Mouse (Mus musculus): ENCODE data around the gene Btnl10.
"Not testable (repeated sequence)": the region's sequence is repeated elsewhere in the genome, so short reads cannot be mapped to it uniquely, and the experiment has no call there.

Gene Btnl10

GRCm38 (mm10) chr11:58930254-58930653, 12.5 kb downstream of the Btnl10 start:
- no peak for DNase-seq (ENCODE audit: low read depth, low spot score)

GRCm38 (mm10) chr11:58931576-58931975, 13.9 kb downstream of the Btnl10 start:
- DNase-seq (ENCODE audit: low read depth, low spot score) = peak; percentile 40

GRCm38 (mm10) chr11:58937909-58938308, 20.2 kb downstream of the Btnl10 start:
- DNase-seq (ENCODE audit: low read depth, low spot score) = no peak

DNA sequence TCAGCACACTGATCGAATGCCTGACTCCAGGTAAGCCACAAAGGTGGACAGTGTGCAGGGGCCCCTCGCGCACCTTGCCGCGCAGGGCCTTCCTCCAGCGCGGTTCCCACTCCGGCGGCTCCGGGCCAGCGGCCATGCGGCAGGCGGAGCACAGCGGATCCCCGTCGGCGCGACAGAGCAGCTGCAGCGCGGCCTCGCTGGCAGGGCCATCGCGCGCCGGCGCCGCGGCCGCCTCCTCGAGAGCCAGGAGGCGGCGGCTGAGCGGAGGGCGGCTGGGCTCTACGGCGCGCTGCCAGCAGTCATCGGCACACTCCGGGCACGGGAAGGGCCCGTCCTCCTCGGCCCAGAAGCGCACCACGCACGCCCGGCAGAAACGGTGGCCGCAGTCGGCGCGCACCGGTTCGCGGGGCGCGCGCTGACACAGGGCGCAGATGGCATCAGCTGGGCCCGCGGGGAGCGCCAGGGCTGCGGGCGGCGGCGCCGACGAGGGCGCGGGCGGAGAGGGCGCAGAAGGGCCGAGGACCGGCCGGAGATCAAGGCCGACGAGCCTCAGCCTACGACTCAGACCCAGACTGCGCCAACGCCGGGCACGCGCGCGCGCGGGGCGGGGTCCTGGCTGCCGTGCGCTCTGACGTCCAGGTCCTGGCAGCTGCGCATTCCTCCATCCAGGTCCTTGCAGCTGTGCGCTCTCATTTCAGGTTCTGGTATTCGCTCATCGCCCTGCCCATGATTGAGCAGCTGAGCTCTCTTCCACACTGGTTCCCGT, 20.8 kb downstream of the Btnl10 start, which contains the start of gene Rnf187:
Rnf187 (minus strand) TSS at position 595 of the 766 bp plus-strand sequence.
- peak; percentile 92 for DNase-seq (ENCODE audit: low read depth, low spot score)

DNA sequence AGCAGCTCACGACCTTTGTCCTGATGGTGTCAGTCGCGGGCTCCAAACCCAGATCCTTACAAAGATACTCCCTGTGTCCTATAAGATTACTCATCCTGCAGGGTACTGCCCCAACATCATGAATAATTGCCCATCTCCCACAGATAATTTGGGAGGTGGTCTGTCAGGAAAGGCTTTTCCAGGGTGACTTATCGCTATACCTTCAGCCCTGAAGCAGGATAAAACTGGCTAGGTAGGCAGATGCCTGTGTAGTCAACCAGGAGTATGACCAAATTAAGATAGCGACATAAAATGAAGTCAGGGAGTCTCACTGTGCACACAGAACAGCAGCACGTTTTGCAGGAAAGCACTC, 21.4 kb downstream of the Btnl10 start:
- DNase-seq (ENCODE audit: low read depth, low spot score) = no peak

- no peak for DNase-seq (ENCODE audit: low read depth, low spot score)
Measured at GRCm38 (mm10) chr11:58944136-58944535, 26.4 kb downstream of the Btnl10 start.

DNA sequence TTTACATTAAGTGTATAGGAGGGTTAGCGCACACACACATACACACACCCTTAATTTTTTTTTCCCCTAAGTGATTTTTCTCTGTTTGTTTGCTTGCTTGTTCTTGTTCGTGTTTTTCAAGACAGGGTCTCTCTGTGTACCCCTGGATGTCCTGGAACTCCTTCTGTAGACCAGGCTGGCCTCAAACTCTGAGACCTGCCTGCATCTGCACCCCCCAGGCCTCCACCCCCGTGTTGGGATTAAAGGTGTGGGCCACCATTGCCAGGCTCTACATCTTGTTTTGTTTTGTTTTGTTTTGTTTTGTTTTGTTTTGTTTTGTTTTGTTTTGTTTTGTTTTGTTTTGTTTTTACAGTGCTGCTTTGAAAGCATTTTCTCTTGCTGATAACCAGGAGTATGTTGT, 29.6 kb downstream of the Btnl10 start:
- no peak for DNase-seq (ENCODE audit: low read depth, low spot score)

DNA sequence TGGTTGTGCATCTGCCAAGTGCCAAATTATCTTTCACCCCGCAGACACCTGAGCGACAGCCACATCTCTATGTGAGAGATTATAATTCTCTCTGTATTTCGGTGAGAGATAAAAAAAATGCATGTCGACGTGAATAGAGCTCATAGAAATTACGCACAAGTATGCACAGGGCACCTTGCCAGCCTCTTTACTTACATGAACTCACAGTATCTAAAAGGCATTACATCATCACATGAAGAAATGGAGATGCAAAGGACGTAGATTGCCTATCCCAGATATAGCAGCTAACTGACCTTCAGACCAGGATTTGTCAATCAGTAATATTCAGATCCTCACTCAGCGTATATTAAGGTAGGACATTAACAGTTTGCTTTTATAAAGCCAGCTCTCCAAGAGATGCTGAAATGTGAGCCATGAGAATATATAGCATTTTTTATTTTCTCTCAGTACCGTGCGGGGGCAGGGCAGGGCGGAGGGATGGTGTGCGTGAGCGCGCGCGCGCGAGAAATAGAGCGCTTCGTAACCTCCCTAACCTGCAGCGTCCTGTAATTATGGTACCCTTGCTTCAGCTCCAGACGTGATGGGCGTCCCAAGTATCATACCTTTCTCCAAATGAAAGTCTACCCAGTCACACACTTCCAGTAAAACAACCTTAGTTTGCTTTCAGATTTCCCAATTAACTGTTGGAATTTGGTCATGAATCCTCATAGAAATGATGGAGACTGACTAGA, 30.3 kb downstream of the Btnl10 start:
- DNase-seq (ENCODE audit: low read depth, low spot score) = peak; percentile 54

DNA sequence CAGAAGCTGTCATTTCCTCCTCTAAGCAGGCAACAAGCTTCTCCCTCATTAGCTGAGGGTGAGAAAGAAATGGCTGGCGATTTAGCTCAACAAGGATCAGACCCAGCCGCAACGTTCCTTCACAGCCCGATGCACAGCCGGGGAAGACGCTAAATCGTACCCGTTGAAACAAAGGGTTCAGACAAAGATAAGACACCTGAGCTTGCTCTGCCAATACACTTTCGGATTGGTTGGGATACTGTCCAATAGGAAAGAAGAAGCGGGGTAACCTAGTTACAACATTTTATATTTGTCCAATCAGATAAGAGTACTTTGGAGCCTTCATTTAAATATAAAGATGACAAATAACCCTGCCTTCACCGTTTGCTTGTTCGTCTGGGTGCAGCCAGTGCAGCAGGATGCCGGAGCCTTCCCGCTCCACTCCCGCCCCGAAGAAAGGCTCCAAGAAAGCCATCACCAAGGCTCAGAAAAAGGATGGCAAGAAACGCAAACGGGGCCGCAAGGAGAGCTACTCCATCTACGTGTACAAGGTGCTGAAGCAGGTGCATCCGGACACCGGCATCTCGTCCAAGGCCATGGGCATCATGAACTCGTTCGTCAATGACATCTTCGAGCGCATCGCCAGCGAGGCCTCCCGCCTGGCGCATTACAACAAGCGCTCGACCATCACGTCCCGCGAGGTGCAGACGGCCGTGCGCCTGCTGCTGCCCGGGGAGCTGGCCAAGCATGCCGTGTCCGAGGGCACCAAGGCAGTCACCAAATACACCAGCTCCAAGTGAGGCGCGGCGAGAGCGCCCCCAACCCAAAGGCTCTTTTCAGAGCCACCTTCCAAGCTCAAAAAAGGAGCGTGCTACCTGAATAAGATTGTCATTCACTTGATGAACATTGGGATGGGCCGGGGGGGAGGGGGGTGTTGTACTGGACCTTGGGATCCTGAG, 31.1 kb downstream of the Btnl10 start, which contains the start of gene Hist3h2ba:
Hist3h2ba (plus strand) TSS at position 379 of the 938 bp plus-strand sequence.
- peak; percentile 90 for DNase-seq (ENCODE audit: low read depth, low spot score)

- no peak for DNase-seq (ENCODE audit: low read depth, low spot score)
Measured at GRCm38 (mm10) chr11:58949480-58950431, 32.0 kb downstream of the Btnl10 start.

DNA sequence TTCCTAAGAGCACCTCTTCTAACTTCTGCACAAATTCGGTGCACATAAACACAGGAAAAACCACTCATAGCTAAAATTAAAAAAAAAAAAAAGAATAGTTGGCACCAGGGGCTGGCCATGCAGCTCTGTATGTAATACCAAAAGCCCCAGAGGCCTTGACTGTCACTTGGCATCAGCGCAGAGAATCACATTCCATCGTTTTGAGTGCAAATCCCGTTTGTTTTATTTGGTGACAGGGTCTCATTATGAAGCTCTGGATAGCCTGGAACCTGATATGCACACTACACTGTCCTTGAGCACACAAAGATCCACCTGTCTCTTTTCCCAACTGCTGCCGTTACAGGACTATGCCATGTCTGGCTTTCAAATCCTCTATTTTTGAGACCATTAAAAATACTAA, 33.5 kb downstream of the Btnl10 start:
- no peak for DNase-seq (ENCODE audit: low read depth, low spot score)

DNA sequence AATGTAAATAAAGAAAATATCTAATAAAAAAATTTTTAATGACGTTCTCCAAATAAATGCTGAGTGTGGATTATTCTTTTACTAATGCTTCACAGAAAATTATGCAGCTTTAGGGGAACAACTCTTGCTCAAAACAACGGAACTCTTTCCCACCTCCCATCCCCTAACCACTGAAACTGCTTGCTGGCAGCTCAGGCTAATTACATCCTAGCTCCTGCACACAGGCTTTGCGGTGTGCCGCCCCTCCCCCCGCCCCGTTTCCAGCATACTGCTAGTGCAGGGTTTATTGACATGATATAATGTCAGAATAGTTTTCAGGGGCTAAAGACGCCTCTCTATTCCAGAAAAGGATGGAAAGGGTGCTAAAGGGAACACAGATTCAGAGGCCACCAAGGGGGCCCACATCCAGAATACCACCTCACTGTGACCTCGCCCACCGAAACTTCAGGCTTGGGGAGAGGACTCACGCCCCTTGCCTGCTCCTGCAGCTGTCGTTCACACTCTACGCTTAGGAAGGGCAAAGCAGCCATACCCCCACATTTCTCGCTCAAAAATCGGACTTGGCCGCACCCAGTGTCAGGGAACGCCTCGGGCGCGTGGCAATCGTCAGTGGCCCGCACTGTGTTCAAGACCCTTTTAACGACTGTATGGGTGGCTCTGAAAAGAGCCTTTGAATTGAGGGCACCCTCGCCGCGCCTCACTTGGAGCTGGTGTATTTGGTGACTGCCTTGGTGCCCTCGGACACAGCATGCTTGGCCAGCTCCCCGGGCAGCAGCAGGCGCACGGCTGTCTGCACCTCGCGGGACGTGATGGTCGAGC, 35.9 kb downstream of the Btnl10 start:
- DNase-seq (ENCODE audit: low read depth, low spot score) = peak; percentile 76

GRCm38 (mm10) chr11:58954170-58954419, 36.4 kb downstream of the Btnl10 start:
- DNase-seq (ENCODE audit: low read depth, low spot score) = not testable (repeated sequence)

- DNase-seq (ENCODE audit: low read depth, low spot score) = peak; percentile 96
Measured at GRCm38 (mm10) chr11:58954420-58955142, 36.9 kb downstream of the Btnl10 start, which contains the start of the genes Hist3h2a and Trim17. Hist3h2a (plus strand) TSS chr11:58954685. Trim17 (plus strand) TSS chr11:58954685.

- DNase-seq (ENCODE audit: low read depth, low spot score) = peak; percentile 25
Measured at GRCm38 (mm10) chr11:58955143-58955867, 37.6 kb downstream of the Btnl10 start.

DNA sequence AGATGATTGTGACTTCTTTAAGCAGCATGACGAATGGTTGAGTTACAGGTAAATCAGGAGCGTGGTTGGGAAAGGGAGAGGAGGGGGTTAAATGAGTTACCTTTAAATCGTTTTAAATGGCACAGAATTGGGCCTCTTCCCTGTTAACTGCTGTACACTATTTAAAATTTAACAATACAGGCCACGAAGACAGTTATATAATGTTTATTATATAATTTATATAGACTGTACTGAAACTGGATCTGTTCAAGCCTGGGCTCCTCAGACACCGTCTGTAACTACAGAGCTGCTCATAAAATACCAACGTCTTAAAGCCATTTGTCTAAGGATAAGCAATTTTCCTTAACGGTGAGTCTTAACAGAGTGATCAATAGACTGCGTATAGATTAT, 38.2 kb downstream of the Btnl10 start:
- DNase-seq (ENCODE audit: low read depth, low spot score) = no peak

GRCm38 (mm10) chr11:58957226-58957914, 39.7 kb downstream of the Btnl10 start:
- DNase-seq (ENCODE audit: low read depth, low spot score) = no peak

DNA sequence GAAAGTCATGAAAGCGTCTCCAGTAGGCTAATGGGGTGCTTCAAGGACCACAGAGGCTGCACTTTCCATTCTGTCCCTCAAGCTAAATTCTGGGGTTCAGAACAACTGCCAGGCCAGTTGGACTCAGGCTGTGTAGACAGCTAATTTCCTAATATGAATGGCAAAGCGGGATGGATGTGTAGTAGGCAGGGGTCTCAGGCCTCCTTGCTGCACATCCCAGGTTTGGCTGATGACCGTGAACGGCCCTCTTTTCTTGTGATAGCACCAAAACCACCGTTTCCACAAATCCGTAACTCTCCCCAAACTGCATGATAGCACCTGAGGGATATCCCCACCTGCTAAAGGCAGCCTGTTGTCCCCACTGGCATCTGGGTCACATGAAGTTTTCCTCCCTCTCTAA, 40.8 kb downstream of the Btnl10 start:
- no peak for DNase-seq (ENCODE audit: low read depth, low spot score)
